Comparison of ENCODE assay signal across 8 mouse cellular contexts in genomic region chr8:126661511-126662142, GRCm38 (mm10).
DNase-seq lines count a peak whose midpoint lies in the region; ATAC-seq and TF ChIP-seq lines count a peak whose summit lies in the region.

No protein-coding gene starts in this region.

- peak overlapping the region; percentile 96 for H3K27ac ChIP-seq in lung, postnatal 0 days (ENCODE audit: low read length)
- H3K27ac ChIP-seq in liver, postnatal 0 days (ENCODE audit: low read depth), result peak overlapping the region; percentile 95

- H3K4me2 ChIP-seq in lung, postnatal 0 days (replicated peaks; ENCODE audit: low read depth, low read length), result no peak overlapping the region
- H3K4me2 ChIP-seq in liver, postnatal 0 days (ENCODE audit: low read depth, low read length), result peak overlapping the region; percentile 64

- no peaks in the 10 kb centered on the region for H3K36me3 ChIP-seq in lung, postnatal 0 days (ENCODE audit: insufficient read depth, low read length)
- no peaks in the 10 kb centered on the region for H3K36me3 ChIP-seq in liver, postnatal 0 days (replicated peaks; ENCODE audit: insufficient read depth, low read length)

- no peaks in the 10 kb centered on the region for H3K9me3 ChIP-seq in lung, postnatal 0 days (ENCODE audit: low read length)
- no peaks in the 10 kb centered on the region for H3K9me3 ChIP-seq in liver, postnatal 0 days (ENCODE audit: low read length)

- peak; percentile 32 for DNase-seq in lung, postnatal 0 days (ENCODE audit: low spot score)
- DNase-seq in lung, postnatal 14 days, result no peak
- peak; percentile 50 to 54 for DNase-seq in cerebellum, postnatal 25 days
- DNase-seq in heart, postnatal 10 days, result peak; percentile 55 to 63
- DNase-seq in liver, postnatal 0 days, result peak; percentile 51
- no peak for DNase-seq in right cerebral cortex, adult 18-20 months
- no peak for DNase-seq in left cerebral cortex, adult 11 months (ENCODE audit: low spot score)
- no peak for DNase-seq in layer of hippocampus, adult 9-10 months (ENCODE audit: low spot score)

- 16% methylated on average over 14 of the region's 14 CpGs for WGBS in lung, postnatal 0 days
- 41% methylated on average over 14 of the region's 14 CpGs for WGBS in liver, postnatal 0 days (ENCODE audit: insufficient replicate concordance)

- no peak for TF ChIP-seq EP300 in lung, postnatal 0 days (IDR thresholded peaks at IDR 0.05)
- 0 out of 2 replicates have a peak, but pooled peaks have one; percentile 34 for TF ChIP-seq EP300 in liver, postnatal 0 days (IDR thresholded peaks at IDR 0.05; ENCODE audit: low read depth)

- peaks cover 68% of the 10 kb centered on the region for H3K4me1 ChIP-seq in lung, postnatal 0 days (ENCODE audit: insufficient read depth, low read depth, low read length)
- H3K4me1 ChIP-seq in liver, postnatal 0 days (ENCODE audit: insufficient read depth), result peaks cover 58% of the 10 kb centered on the region

- no peak for TF ChIP-seq CTCF in lung, postnatal 0 days (IDR thresholded peaks at IDR 0.05)
- no peak for TF ChIP-seq CTCF in liver, postnatal 0 days (IDR thresholded peaks at IDR 0.05; ENCODE audit: low read depth)

- no peak overlapping the region for H3K4me3 ChIP-seq in lung, postnatal 0 days (ENCODE audit: low read depth, low read length)
- H3K4me3 ChIP-seq in liver, postnatal 0 days (ENCODE audit: low read depth, low read length), result 0 out of 2 replicates have a peak overlapping the region, but pooled peaks have one; percentile 23

- ATAC-seq in lung, postnatal 0 days, result no peak
- ATAC-seq in liver, postnatal 0 days, result peak; percentile 14

- no peak overlapping the region for H3K9ac ChIP-seq in lung, postnatal 0 days (replicated peaks; ENCODE audit: low read depth)
- H3K9ac ChIP-seq in liver, postnatal 0 days (replicated peaks), result peak overlapping the region; percentile 72

- intact Hi-C loops in heart, postnatal 10 days (cut with DNase I), result no loop called here

- no peaks in the 10 kb centered on the region for H3K27me3 ChIP-seq in lung, postnatal 0 days (replicated peaks; ENCODE audit: insufficient read depth, low read length)
- H3K27me3 ChIP-seq in liver, postnatal 0 days (ENCODE audit: insufficient read depth, low read length), result no peaks in the 10 kb centered on the region

Comparison
In these comparisons a context has a peak if more than half of its experiments do, and no peak if none do; other contexts are left out.
1. DNase-seq: peak in lung, postnatal 0 days (single experiment), cerebellum, postnatal 25 days (2 of 2), heart, postnatal 10 days (2 of 2) and liver, postnatal 0 days (single experiment); none in lung, postnatal 14 days (single experiment), right cerebral cortex, adult 18-20 months (single experiment), left cerebral cortex, adult 11 months (single experiment) and layer of hippocampus, adult 9-10 months (single experiment).